Mouse (Mus musculus): Measurements from ENCODE around the gene Snn. TPM values are rescaled to one million over a fixed set of nuclear protein-coding genes. Genes with fewer than 3 reads are reported as not detected.

Gene Snn
- polyA plus RNA-seq, 1 experiment from 2014 or later, result 17.0 TPM

- H3K4me3 ChIP-seq (ENCODE audit: low read depth, low read length), result no peak overlapping the region
- H3K4me2 ChIP-seq, result no peak overlapping the region
- DNase-seq (ENCODE audit: low spot score) (no peak), ATAC-seq (replicated peaks; ENCODE audit: low FRiP score) (no peak)
- peaks cover 19% of the 10 kb centered on the region; the same call in 1 of the 2 replicates for H3K4me1 ChIP-seq (replicated peaks; ENCODE audit: control insufficient read depth, insufficient read depth, low read length)
- peaks cover 1% of the 10 kb centered on the region; the same call in 1 of the 2 replicates for H3K36me3 ChIP-seq (ENCODE audit: control insufficient read depth, insufficient read depth, low read length)
- no peak overlapping the region for H3K27ac ChIP-seq (ENCODE audit: low read depth, low read length)
- H3K27me3 ChIP-seq (replicated peaks; ENCODE audit: control insufficient read depth, insufficient read depth, low read length), result peaks cover 19% of the 10 kb centered on the region
- no peaks in the 10 kb centered on the region for H3K9me3 ChIP-seq (ENCODE audit: control insufficient read depth, low read length)
- 56% methylated on average over 6 of the region's 6 CpGs for WGBS
- no peak overlapping the region for H3K9ac ChIP-seq (ENCODE audit: low read depth, low read length)
Measured at GRCm38 (mm10) chr16:11069271-11069670, 8.5 kb downstream of the Snn start.

DNA sequence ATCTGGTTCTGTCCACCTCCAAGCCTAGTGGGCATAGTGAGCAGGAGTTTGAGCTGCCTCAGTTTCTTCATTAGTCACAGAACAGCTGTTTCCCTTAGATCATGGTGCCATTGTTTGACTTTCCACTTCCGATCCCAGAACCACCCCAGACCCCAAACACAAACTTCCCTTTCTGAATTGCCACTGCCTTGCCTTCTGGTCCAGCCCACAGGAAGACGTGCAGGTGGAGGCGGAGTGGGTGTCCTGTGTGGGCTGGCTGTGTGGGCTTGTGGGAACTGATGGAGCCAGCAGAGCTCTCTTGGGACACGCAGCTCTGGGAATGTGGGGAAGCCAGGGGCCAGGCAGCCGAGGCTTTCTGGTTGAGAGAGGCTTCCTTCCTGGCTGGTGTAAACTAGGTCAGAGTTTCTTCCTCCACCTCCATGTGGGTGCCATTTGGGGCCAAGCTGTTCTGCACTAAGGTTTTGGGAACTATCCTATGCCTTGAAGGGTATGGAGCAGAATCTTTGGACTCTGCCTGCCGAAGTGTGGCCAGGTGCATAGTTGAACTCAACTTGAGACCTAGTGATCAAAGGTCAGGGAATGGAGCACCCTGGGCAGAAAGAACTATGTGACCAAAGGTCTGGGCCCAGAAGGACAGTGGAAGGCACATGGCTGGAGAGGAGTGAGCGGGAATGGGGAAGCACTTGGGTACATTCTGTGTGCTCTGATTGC lies 9.1 kb downstream of the Snn start:
- Histone ChIP-seq H3K36me3 (ENCODE audit: control insufficient read depth, insufficient read depth, low read length) (peaks cover 6% of the 10 kb centered on the region; the same call in 1 of the 2 replicates), H3K27ac (ENCODE audit: low read depth, low read length) (no peak overlapping the region), H3K4me1 (replicated peaks; ENCODE audit: control insufficient read depth, insufficient read depth, low read length) (peaks cover 19% of the 10 kb centered on the region; the same call in 1 of the 2 replicates), H3K4me2 (no peak overlapping the region), H3K4me3 (ENCODE audit: low read depth, low read length) (no peak overlapping the region), H3K9ac (ENCODE audit: low read depth, low read length) (no peak overlapping the region), H3K27me3 (replicated peaks; ENCODE audit: control insufficient read depth, insufficient read depth, low read length) (peaks cover 19% of the 10 kb centered on the region), H3K9me3 (ENCODE audit: control insufficient read depth, low read length) (no peaks in the 10 kb centered on the region)
- DNase-seq (ENCODE audit: low spot score), result no peak
- WGBS, result 42% methylated on average over 7 of the region's 7 CpGs
- ATAC-seq (replicated peaks; ENCODE audit: low FRiP score), result no peak

GRCm38 (mm10) chr16:11071176-11071575 lies 10.4 kb downstream of the Snn start:
- 86% methylated on average over 5 of the region's 5 CpGs for WGBS
- peaks cover 13% of the 10 kb centered on the region; the same call in 1 of the 2 replicates for H3K36me3 ChIP-seq (ENCODE audit: control insufficient read depth, insufficient read depth, low read length)

DNA sequence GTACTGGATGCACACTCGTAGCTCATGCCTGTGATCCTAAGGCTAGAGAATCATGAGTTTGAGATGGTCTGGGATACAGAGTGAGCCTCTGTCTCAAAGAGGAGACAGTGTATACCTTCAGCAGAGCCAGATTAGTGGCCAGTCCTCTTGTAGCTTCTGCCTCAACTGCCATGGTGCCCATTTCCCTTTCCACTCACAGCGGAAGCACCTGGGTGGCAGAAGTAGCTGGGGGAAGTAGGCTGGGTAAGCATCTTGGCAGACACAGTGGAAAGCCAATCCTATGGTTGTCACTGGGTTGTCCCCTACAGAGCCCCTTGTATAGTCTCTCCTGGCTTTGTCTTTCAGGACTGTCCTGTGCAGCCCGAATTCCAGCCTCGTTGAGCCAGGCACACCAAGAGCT lies 11.1 kb downstream of the Snn start:
- WGBS, result 79% methylated on average over 4 of the region's 4 CpGs
- H3K9ac ChIP-seq (ENCODE audit: low read depth, low read length), result no peak overlapping the region
- no peak for ATAC-seq (replicated peaks; ENCODE audit: low FRiP score)
- peaks cover 11% of the 10 kb centered on the region for H3K27me3 ChIP-seq (replicated peaks; ENCODE audit: control insufficient read depth, insufficient read depth, low read length)
- no peak for DNase-seq (ENCODE audit: low spot score)
- H3K4me3 ChIP-seq (ENCODE audit: low read depth, low read length), result no peak overlapping the region
- peaks cover 13% of the 10 kb centered on the region; the same call in 1 of the 2 replicates for H3K36me3 ChIP-seq (ENCODE audit: control insufficient read depth, insufficient read depth, low read length)
- H3K4me2 ChIP-seq, result no peak overlapping the region
- H3K4me1 ChIP-seq (replicated peaks; ENCODE audit: control insufficient read depth, insufficient read depth, low read length), result peaks cover 13% of the 10 kb centered on the region; the same call in 1 of the 2 replicates
- H3K27ac ChIP-seq (ENCODE audit: low read depth, low read length), result no peak overlapping the region
- H3K9me3 ChIP-seq (ENCODE audit: control insufficient read depth, low read length), result no peaks in the 10 kb centered on the region

More at GRCm38 (mm10) chr16:11071176-11071575, 10.4 kb downstream of the Snn start:
- Histone ChIP-seq H3K4me3 (ENCODE audit: low read depth, low read length) (no peak overlapping the region), H3K4me2 (no peak overlapping the region), H3K9ac (ENCODE audit: low read depth, low read length) (no peak overlapping the region), H3K27ac (ENCODE audit: low read depth, low read length) (no peak overlapping the region), H3K4me1 (replicated peaks; ENCODE audit: control insufficient read depth, insufficient read depth, low read length) (peaks cover 15% of the 10 kb centered on the region; the same call in 1 of the 2 replicates), H3K9me3 (ENCODE audit: control insufficient read depth, low read length) (no peaks in the 10 kb centered on the region), H3K27me3 (replicated peaks; ENCODE audit: control insufficient read depth, insufficient read depth, low read length) (peaks cover 15% of the 10 kb centered on the region)
- ATAC-seq (replicated peaks; ENCODE audit: low FRiP score), result no peak
- DNase-seq (ENCODE audit: low spot score), result no peak

DNA sequence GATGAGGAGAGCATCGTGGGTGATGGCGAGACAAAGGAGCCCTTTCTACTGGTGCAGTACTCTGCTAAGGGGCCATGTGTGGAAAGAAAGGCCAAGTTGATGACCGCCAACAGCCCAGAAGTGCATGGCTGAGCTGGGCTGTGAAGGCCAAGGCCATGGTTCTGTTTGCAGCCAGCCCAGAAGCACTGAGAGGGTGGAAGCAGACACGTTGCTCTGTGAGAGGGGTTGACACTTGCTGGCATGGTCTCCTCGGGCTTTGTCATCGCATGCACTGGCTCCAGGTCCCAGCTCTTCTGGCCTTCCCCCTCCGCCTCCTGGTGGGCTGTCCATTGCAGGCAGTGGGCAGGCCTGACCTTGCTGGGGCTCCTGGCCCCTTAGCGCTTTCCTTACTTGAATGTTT lies 11.7 kb downstream of the Snn start:
- Histone ChIP-seq H3K36me3 (ENCODE audit: control insufficient read depth, insufficient read depth, low read length) (peaks cover 13% of the 10 kb centered on the region; the same call in 1 of the 2 replicates), H3K9me3 (ENCODE audit: control insufficient read depth, low read length) (no peaks in the 10 kb centered on the region), H3K4me3 (ENCODE audit: low read depth, low read length) (no peak overlapping the region), H3K4me2 (no peak overlapping the region), H3K9ac (ENCODE audit: low read depth, low read length) (no peak overlapping the region), H3K27ac (ENCODE audit: low read depth, low read length) (no peak overlapping the region), H3K27me3 (replicated peaks; ENCODE audit: control insufficient read depth, insufficient read depth, low read length) (peaks cover 7% of the 10 kb centered on the region), H3K4me1 (replicated peaks; ENCODE audit: control insufficient read depth, insufficient read depth, low read length) (peaks cover 11% of the 10 kb centered on the region; the same call in 1 of the 2 replicates)
- ATAC-seq (replicated peaks; ENCODE audit: low FRiP score) (no peak), DNase-seq (ENCODE audit: low spot score) (no peak)
- 84% methylated on average over 8 of the region's 8 CpGs for WGBS

DNA sequence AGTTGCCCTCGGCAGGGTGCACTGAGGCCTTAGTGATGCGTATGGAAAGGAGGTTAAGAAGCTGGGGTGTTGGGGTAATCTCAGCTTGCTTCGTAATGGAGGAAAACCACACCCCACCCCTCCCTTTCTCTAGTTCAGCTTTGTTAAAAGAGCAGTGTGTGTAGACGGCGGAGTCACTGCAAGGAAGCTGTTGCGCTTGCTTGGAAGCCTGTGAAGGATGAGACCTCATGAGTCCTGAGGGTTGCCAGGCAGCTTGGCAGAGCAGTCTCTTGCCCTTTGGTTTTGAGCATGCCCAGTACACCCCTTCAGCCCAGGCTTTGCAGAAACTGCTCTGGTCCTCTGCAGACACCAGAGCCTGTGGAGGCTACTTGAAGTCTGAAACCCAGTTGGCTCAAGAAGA lies 12.3 kb downstream of the Snn start:
- H3K4me3 ChIP-seq (ENCODE audit: low read depth, low read length), result no peak overlapping the region
- no peaks in the 10 kb centered on the region for H3K9me3 ChIP-seq (ENCODE audit: control insufficient read depth, low read length)
- no peak for ATAC-seq (replicated peaks; ENCODE audit: low FRiP score)
- H3K9ac ChIP-seq (ENCODE audit: low read depth, low read length), result no peak overlapping the region
- 0 out of 2 replicates have a peak, but pooled peaks cover 3% of the 10 kb centered on the region for H3K27me3 ChIP-seq (replicated peaks; ENCODE audit: control insufficient read depth, insufficient read depth, low read length)
- peaks cover 13% of the 10 kb centered on the region; the same call in 1 of the 2 replicates for H3K36me3 ChIP-seq (ENCODE audit: control insufficient read depth, insufficient read depth, low read length)
- H3K4me1 ChIP-seq (replicated peaks; ENCODE audit: control insufficient read depth, insufficient read depth, low read length), result peaks cover 8% of the 10 kb centered on the region
- no peak for DNase-seq (ENCODE audit: low spot score)
- H3K4me2 ChIP-seq, result no peak overlapping the region
- 84% methylated on average over 6 of the region's 6 CpGs for WGBS
- no peak overlapping the region for H3K27ac ChIP-seq (ENCODE audit: low read depth, low read length)

GRCm38 (mm10) chr16:11077601-11078201 lies 17.0 kb downstream of the Snn start:
- no peak for DNase-seq (ENCODE audit: low spot score)
- ATAC-seq (replicated peaks; ENCODE audit: low FRiP score), result no peak
- no peaks in the 10 kb centered on the region for H3K9me3 ChIP-seq (ENCODE audit: control insufficient read depth, low read length)
- 87% methylated on average over 9 of the region's 9 CpGs for WGBS
- no peaks in the 10 kb centered on the region for H3K27me3 ChIP-seq (replicated peaks; ENCODE audit: control insufficient read depth, insufficient read depth, low read length)
- no peak overlapping the region for H3K27ac ChIP-seq (ENCODE audit: low read depth, low read length)
- H3K4me2 ChIP-seq, result no peak overlapping the region
- no peak overlapping the region for H3K4me3 ChIP-seq (ENCODE audit: low read depth, low read length)
- peaks cover 9% of the 10 kb centered on the region for H3K4me1 ChIP-seq (replicated peaks; ENCODE audit: control insufficient read depth, insufficient read depth, low read length)
- peaks cover 32% of the 10 kb centered on the region; the same call in 1 of the 2 replicates for H3K36me3 ChIP-seq (ENCODE audit: control insufficient read depth, insufficient read depth, low read length)
- no peak overlapping the region for H3K9ac ChIP-seq (ENCODE audit: low read depth, low read length)

DNA sequence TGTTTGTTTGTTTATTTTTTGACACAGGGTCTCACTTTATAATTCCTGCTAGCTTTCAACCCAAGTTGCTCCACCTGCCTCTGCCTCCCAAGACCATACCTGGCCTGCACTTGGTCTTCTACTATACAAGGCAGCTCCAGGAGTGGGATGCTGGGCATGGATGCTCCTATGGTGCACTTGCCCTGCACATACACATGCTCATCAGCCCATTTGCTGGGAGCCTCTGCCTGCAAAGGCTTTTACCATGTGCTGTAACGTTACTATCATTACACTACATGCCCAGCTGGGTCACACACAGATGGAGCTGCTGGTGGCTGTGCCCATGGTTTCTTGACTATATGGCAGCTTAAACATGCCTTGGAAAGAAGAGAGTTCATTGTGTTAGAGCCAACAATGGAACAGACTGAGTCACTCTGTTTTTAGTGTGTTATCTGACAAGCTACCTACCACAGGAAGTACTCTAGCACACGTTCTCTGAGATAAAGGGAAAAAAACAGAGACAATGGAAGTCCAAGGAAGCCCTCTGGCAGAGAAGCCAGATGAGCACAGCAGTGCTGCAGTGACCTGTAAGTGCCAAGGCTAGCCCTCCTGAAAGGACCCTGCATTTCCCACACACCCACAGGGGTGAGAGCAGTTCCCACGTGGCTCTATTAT lies 17.6 kb downstream of the Snn start:
- peak overlapping the region; percentile 3; the same call in 1 of the 2 replicates for H3K27ac ChIP-seq (ENCODE audit: low read depth, low read length)
- no peak overlapping the region for H3K9ac ChIP-seq (ENCODE audit: low read depth, low read length)
- no peak overlapping the region for H3K4me3 ChIP-seq (ENCODE audit: low read depth, low read length)
- DNase-seq (ENCODE audit: low spot score) (no peak), ATAC-seq (replicated peaks; ENCODE audit: low FRiP score) (peak; percentile 39; the same call in 1 of the 2 replicates)
- no peaks in the 10 kb centered on the region for H3K9me3 ChIP-seq (ENCODE audit: control insufficient read depth, low read length)
- WGBS, result 36% methylated on average over 3 of the region's 3 CpGs
- H3K4me2 ChIP-seq, result no peak overlapping the region
- H3K36me3 ChIP-seq (ENCODE audit: control insufficient read depth, insufficient read depth, low read length), result peaks cover 35% of the 10 kb centered on the region
- no peaks in the 10 kb centered on the region for H3K27me3 ChIP-seq (replicated peaks; ENCODE audit: control insufficient read depth, insufficient read depth, low read length)
- peaks cover 9% of the 10 kb centered on the region for H3K4me1 ChIP-seq (replicated peaks; ENCODE audit: control insufficient read depth, insufficient read depth, low read length)
